Mouse (Mus musculus) embryonic facial prominence, embryonic 11.5 days (tissue): ENCODE data around the gene Sfswap. TPM values are rescaled to one million over a fixed set of nuclear protein-coding genes. Genes with fewer than 3 reads are reported as not detected.

Experiments used
- ATAC-seq: fragments of 200-750 bp; cut with Nextera tagmentation; replicated peaks from 2 replicates; pipeline ENCODE4 v1.8.0; 2017; ENCODE audit warnings: low read depth; ENCODE audit not compliant: insufficient number of reproducible peaks, low FRiP score, low TSS enrichment
- DNase-seq: peaks from one replicate; pipeline ENCODE4 v3.0.0-alpha.2; 2015; ENCODE audit warnings: low spot score
- H3K27ac ChIP-seq: fragments of 300-500 bp; sonication (generic); replicated peaks from 2 replicates; pipeline ENCODE4 v1.5.1; 2014; ENCODE audit warnings: mild to moderate bottlenecking, low read depth, low read length, control low read depth
- H3K27me3 ChIP-seq: fragments of 300-500 bp; sonication (generic); 2 replicates; pipeline ENCODE4 v1.6.1; 2014; ENCODE audit warnings: mild to moderate bottlenecking, low read length, moderate library complexity, mixed read lengths; ENCODE audit not compliant: control insufficient read depth, insufficient read depth
- H3K36me3 ChIP-seq: fragments of 300-500 bp; sonication (generic); replicated peaks from 2 replicates; pipeline ENCODE4 v1.6.1; 2014; ENCODE audit warnings: low read depth, mild to moderate bottlenecking, low read length, moderate library complexity, mixed read lengths; ENCODE audit not compliant: control insufficient read depth, insufficient read depth
- H3K4me1 ChIP-seq: fragments of 300-500 bp; sonication (generic); 2 replicates; pipeline ENCODE4 v1.6.1; 2014; ENCODE audit warnings: low read length, mixed read lengths; ENCODE audit not compliant: control insufficient read depth, insufficient read depth
- H3K4me2 ChIP-seq: fragments of 300-500 bp; sonication (generic); 2 replicates; pipeline ENCODE4 v1.6.1; 2014; ENCODE audit warnings: low read depth, mild to moderate bottlenecking, control low read depth, low read length, moderate library complexity
- H3K4me3 ChIP-seq: fragments of 300-500 bp; sonication (generic); 2 replicates; pipeline ENCODE4 v1.5.1; 2014; ENCODE audit warnings: low read depth, low read length, control low read depth
- H3K9ac ChIP-seq: fragments of 300-500 bp; sonication (generic); replicated peaks from 2 replicates; pipeline ENCODE4 v1.6.1; 2014; ENCODE audit warnings: mild to moderate bottlenecking, control low read depth, low read length
- H3K9me3 ChIP-seq: fragments of 300-500 bp; sonication (generic); replicated peaks from 2 replicates; pipeline ENCODE4 v1.6.1; 2016; ENCODE audit warnings: mild to moderate bottlenecking, low read length, inconsistent platforms, mixed read lengths; ENCODE audit not compliant: control insufficient read depth
- WGBS: fragments of 180-500 bp; shearing (Covaris S2); extraction: QIAGEN DNeasy Blood & Tissue Kit; methylation state at CpG from one replicate; pipeline ENCODE4 v1.1.7; 2014; 5-methylcytosine and 5-hydroxymethylcytosine counted together
- polyA plus RNA-seq: library from polyadenylated mRNA; unstranded; fragments of >200 nt; fragmentation: Nextera tagmentation; extraction: Ambion mirVana; gene quantifications from 2 replicates; pipeline ENCODE4 v1.2.1, GENCODE M21; 2014

The Sfswap gene
- polyA plus RNA-seq, 1 experiment from 2014 or later, result 47.7 TPM

DNA sequence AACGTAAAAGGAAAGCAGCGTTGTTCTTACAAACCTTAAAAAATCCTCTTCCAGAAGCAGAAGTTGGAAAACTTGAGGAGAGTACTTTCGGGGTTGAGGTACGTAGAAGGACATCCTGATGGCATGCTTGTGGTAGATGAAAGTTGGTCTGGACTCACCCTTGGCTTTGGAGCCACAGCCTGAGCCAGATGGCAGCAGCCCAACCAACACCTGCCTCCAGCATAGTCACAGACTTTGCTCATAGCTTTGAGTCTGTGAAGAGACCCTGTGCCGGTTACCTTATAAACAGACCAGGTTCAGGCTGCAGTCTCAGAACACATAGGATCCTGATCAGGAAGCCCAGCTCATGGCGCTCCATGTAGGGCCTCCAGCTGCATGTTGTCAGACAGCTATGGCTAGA lies 49.8 kb downstream of the Sfswap start:
- Histone ChIP-seq H3K4me2 (no peak overlapping the region), H3K9ac (no peak overlapping the region), H3K36me3 (peaks cover 5% of the 10 kb centered on the region), H3K9me3 (no peaks in the 10 kb centered on the region), H3K4me1 (no peaks in the 10 kb centered on the region), H3K27me3 (no peaks in the 10 kb centered on the region), H3K27ac (no peak overlapping the region), H3K4me3 (no peak overlapping the region)
- no peak for DNase-seq
- 95% methylated on average over 6 of the region's 6 CpGs for WGBS
- ATAC-seq, result no peak

DNA sequence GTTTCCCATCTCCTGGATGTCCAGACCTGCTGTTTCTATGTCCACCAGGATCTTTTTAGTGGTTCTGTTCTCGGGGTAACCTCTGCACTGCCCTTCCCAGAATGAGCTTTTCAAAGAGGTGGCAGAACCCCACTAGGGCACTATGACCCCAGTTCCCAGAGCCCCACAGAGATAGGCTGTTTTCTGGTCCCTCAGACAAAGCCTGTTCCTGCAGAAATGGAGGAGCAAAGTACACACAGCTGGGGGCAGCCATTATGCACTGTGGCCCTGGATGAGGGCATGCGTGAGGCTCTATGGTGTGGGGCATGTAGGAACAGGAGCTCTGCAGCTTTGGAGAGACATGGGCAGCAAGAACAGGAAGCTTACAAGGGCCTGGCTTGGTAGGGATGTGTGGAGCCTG lies 51.0 kb downstream of the Sfswap start:
- Histone ChIP-seq H3K27me3 (no peaks in the 10 kb centered on the region), H3K4me2 (no peak overlapping the region), H3K9ac (no peak overlapping the region), H3K4me3 (no peak overlapping the region), H3K4me1 (no peaks in the 10 kb centered on the region), H3K27ac (no peak overlapping the region), H3K36me3 (peaks cover 5% of the 10 kb centered on the region), H3K9me3 (no peaks in the 10 kb centered on the region)
- DNase-seq, result no peak
- 89% methylated on average over 2 of the region's 2 CpGs for WGBS
- no peak for ATAC-seq

DNA sequence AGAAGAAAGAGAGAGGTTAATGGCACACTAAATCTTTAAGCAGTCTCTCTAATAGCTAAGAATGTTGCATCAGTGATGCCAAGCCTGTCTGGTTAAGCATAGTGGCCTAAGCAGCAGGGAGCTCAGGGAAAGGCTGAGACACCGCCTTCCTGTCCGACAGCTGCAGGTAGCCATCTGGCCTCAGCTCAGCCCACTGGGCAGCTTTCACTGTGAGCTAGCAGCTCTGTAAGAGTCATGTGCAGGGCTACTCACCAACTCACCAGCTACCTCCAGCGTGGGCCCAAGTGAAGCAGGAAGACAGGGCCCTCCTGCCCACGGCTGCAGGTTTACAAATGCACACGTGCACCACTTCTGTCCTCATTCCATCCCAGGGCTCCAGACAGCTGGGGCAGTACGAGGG lies 52.6 kb downstream of the Sfswap start:
- Histone ChIP-seq H3K9me3 (no peaks in the 10 kb centered on the region), H3K4me2 (no peak overlapping the region), H3K27ac (no peak overlapping the region), H3K9ac (no peak overlapping the region), H3K27me3 (no peaks in the 10 kb centered on the region), H3K4me1 (no peaks in the 10 kb centered on the region), H3K4me3 (no peak overlapping the region), H3K36me3 (peaks cover 7% of the 10 kb centered on the region)
- ATAC-seq (no peak), DNase-seq (no peak)
- 92% methylated on average over 6 of the region's 6 CpGs for WGBS

DNA sequence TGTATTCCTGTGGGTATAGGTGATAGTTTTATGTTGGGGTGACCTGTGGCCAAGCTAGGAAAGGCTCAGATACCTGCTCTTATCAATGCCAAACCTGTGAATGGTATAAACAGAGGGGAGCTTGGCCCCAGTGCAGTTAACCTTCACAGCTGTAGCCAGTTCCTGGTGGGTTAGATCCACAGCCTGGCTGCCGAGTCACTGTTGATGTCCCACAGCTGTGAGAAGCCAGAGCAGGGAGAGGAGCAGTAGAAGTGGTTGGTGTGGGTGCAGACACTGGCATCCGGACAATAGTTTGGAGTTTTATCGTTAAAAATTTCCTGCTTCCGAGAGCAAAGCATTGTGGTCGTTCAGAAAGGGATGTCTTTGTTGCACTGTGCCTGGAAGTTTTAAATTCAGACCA lies 57.6 kb downstream of the Sfswap start:
- DNase-seq (no peak), ATAC-seq (no peak)
- Histone ChIP-seq H3K4me3 (no peak overlapping the region), H3K27ac (no peak overlapping the region), H3K36me3 (peaks cover 17% of the 10 kb centered on the region), H3K9ac (no peak overlapping the region), H3K9me3 (no peaks in the 10 kb centered on the region), H3K27me3 (no peaks in the 10 kb centered on the region), H3K4me1 (no peaks in the 10 kb centered on the region), H3K4me2 (no peak overlapping the region)
- WGBS, result 88% methylated on average over 5 of the region's 5 CpGs

DNA sequence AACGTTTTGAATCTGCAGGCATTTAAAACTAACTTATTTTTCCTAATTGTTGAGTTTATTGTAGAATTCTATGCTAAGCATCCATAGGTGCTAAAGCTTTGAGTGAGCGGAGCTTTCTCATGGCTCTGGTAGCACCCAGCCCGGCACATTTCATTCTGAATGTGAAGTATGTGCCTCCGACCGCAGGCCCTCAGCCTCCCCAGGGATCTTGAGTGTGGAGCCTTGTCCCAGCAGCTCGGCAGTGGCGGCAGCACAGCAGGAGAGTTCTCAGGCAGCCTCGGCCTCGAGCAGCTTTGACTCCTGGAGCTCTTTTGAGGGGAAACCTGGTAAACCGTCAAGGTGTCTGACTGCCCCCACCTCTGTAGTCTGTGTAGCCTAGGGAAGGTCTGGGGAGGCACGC lies 58.3 kb downstream of the Sfswap start:
- Histone ChIP-seq H3K4me1 (no peaks in the 10 kb centered on the region), H3K36me3 (peaks cover 17% of the 10 kb centered on the region), H3K9me3 (no peaks in the 10 kb centered on the region), H3K4me3 (no peak overlapping the region), H3K27ac (no peak overlapping the region), H3K9ac (no peak overlapping the region), H3K4me2 (no peak overlapping the region), H3K27me3 (no peaks in the 10 kb centered on the region)
- WGBS, result 73% methylated on average over 11 of the region's 11 CpGs
- DNase-seq, result no peak
- ATAC-seq, result no peak

DNA sequence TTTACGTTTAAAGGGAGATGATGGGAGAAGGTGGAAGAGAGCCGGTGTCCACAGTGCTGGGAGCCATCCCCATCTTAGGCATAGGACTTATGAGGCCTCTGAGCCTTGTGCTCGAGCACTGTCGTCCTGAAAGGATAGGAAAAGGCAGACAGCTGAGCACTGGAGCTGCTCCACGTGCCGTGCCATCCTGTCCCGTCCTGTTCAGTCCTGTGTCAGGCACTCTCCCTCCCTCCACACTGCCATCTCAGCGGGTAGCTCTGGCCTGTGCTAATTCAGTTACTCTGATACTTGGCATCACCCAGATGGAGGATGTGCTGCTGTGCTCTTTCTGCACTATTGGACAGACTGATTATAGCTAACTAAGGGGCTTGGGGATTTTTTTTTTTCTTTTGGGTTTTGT lies 61.3 kb downstream of the Sfswap start:
- Histone ChIP-seq H3K4me1 (no peaks in the 10 kb centered on the region), H3K4me3 (no peak overlapping the region), H3K36me3 (peaks cover 19% of the 10 kb centered on the region), H3K9ac (no peak overlapping the region), H3K27ac (no peak overlapping the region), H3K4me2 (no peak overlapping the region), H3K27me3 (no peaks in the 10 kb centered on the region), H3K9me3 (no peaks in the 10 kb centered on the region)
- 92% methylated on average over 8 of the region's 8 CpGs for WGBS
- ATAC-seq, result no peak
- no peak for DNase-seq

DNA sequence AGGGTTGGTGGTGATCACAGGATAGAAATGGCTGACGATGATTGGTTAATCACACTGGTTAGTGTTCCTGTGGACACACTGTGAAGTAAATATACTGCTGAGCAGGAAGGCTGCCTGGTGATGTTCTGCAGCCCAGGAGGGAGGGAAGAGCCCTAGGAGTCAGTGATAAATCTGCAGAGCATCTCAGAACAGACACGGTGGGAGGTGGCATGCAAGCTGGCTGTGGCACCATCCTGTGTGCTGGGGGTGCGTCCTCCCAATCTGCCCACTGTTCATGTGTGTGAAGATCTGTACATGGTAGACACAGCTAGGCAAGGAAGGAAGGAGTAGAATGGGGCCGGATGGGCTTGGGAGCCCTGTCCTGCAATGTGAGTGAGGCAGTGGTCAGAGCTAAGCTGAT lies 67.6 kb downstream of the Sfswap start:
- Histone ChIP-seq H3K4me3 (no peak overlapping the region), H3K4me1 (no peaks in the 10 kb centered on the region), H3K27me3 (no peaks in the 10 kb centered on the region), H3K36me3 (peaks cover 15% of the 10 kb centered on the region), H3K9me3 (no peaks in the 10 kb centered on the region), H3K27ac (no peak overlapping the region), H3K4me2 (no peak overlapping the region), H3K9ac (no peak overlapping the region)
- ATAC-seq (no peak), DNase-seq (no peak)
- WGBS, result 93% methylated on average over 4 of the region's 4 CpGs

DNA sequence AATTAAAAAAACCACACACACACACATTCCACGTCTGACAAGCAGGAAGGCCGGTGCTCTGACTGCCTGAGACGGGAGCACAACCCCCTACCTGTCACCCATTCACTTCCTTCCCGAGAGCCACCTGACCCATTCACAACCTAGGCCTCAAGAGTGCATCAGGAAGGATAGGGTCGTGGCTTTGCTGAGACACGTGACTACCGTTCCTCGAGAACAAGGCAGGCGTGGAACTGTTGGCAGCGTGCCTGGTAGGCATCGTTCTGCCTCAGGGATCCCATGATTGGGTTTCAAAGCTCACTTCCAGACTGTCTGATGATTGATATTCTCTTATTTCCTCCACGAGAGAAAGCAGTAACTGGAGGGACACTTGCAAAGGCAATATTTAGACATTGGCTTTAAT lies 77.2 kb downstream of the Sfswap start:
- Histone ChIP-seq H3K4me2 (no peak overlapping the region), H3K4me1 (no peaks in the 10 kb centered on the region), H3K27me3 (0 out of 2 replicates have a peak, but pooled peaks cover 2% of the 10 kb centered on the region), H3K36me3 (no peaks in the 10 kb centered on the region), H3K9me3 (no peaks in the 10 kb centered on the region), H3K9ac (no peak overlapping the region), H3K4me3 (no peak overlapping the region), H3K27ac (no peak overlapping the region)
- ATAC-seq (no peak), DNase-seq (no peak)
- WGBS, result 67% methylated on average over 12 of the region's 12 CpGs
